Mouse (Mus musculus): Measurements from ENCODE around the gene Dnmt3a.

Dnmt3a gene

DNA sequence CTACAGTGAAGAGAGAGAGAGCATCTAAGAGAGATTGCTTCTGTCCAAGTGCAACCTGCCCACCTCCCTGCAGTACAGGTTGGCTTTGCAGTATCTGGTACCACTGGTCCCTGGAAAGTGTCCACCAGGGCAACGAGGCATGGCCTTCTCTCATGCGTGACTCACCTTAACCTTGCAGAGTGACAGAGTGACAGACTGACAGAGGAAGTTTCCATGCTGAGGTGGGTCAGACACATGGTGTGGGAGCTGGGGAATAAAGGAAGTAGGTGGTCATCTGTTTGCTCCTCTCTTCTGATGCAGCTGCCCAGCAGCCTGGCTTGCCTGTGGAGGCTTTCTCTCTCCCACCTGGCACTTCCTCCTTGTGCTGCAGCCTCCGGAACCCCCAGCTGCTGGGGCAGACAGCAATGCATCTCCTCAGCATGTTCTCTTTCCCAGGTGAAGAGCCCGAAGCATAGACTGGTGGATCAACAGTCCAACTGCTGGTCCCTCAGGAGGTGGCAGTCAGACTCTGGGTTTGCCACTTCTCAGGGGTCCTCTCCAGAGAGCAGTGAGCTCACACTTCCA, 55.9 kb downstream of the Dnmt3a start:
- peak; percentile 26 for DNase-seq (ENCODE audit: low read depth, low spot score)
- H3K36me3 ChIP-seq (ENCODE audit: control insufficient read depth, insufficient read depth, low read length, poor library complexity, severe bottlenecking), result no peaks in the 10 kb centered on the region

DNA sequence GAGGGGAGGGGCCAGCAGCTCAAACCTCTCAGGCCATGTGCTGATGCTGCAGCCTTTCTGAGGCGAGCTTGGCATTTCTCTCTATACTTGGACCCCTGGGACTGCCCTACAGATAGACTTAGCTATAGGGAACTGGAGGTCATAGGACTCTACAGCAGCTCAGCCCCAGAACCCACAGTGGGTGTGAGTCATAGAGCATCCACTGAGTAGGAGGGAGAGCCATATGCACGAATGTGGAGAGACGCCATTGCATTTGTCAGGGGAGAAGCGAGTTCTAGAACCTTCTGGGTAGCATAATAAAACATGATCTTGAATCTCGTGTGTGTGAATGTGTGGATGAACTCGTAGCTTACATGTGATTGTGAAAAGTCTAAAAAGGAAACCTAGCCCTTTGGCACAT, 56.4 kb downstream of the Dnmt3a start:
- H3K27me3 ChIP-seq (ENCODE audit: control insufficient read depth, insufficient read depth, low read length, poor library complexity, severe bottlenecking), result no peaks in the 10 kb centered on the region
- H3K36me3 ChIP-seq (ENCODE audit: control insufficient read depth, insufficient read depth, low read length, poor library complexity, severe bottlenecking), result no peaks in the 10 kb centered on the region
- no peak for DNase-seq (ENCODE audit: low read depth, low spot score)

More for the DNA sequence above, 55.9 kb downstream of the Dnmt3a start:
- H3K27me3 ChIP-seq (ENCODE audit: control insufficient read depth, insufficient read depth, low read length, poor library complexity, severe bottlenecking), result no peaks in the 10 kb centered on the region

DNA sequence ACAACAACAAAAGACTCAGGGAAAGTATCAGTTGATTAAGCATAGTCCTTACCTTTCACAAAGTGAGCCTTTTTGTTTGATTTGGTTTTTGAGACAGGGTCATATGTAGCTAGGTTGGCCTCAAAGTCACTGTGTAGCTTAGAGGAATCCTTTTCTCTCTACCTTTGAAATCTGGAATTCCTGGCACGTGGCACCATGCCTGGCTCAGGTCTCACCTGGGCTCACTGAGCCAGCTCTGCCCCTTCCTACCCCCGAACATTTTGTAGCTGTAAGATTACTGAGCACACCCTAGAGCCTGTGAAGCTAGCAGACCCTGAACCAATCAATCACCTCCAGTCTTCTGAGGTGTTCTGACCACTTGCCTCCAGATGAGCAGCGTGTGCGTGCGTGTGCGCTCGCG, 58.4 kb downstream of the Dnmt3a start:
- no peaks in the 10 kb centered on the region for H3K36me3 ChIP-seq (ENCODE audit: control insufficient read depth, insufficient read depth, low read length, poor library complexity, severe bottlenecking)
- DNase-seq (ENCODE audit: low read depth, low spot score), result no peak
- no peaks in the 10 kb centered on the region for H3K27me3 ChIP-seq (ENCODE audit: control insufficient read depth, insufficient read depth, low read length, poor library complexity, severe bottlenecking)

DNA sequence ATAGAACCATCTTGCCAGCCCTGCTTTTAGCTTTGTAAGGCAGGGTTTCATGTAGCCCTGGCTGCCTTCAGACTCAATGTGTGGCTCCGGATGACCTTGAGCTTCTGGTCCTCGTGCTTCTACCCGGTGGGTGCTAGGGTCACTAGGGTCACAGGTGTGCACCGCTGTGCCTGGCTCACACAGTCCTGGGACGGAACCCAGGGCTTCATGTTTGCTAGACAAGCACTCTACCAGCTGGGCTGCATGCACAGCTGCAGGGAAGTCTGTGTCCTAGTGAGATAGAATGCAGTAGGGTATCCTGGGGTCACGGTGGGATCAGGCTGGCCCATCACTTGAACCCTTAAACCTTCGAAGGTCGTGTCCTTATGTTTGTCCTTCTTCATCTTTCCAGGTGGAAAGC, 59.8 kb downstream of the Dnmt3a start:
- Histone ChIP-seq H3K36me3 (ENCODE audit: control insufficient read depth, insufficient read depth, low read length, poor library complexity, severe bottlenecking) (no peaks in the 10 kb centered on the region), H3K27me3 (ENCODE audit: control insufficient read depth, insufficient read depth, low read length, poor library complexity, severe bottlenecking) (no peaks in the 10 kb centered on the region)
- no peak for DNase-seq (ENCODE audit: low read depth, low spot score)

DNA sequence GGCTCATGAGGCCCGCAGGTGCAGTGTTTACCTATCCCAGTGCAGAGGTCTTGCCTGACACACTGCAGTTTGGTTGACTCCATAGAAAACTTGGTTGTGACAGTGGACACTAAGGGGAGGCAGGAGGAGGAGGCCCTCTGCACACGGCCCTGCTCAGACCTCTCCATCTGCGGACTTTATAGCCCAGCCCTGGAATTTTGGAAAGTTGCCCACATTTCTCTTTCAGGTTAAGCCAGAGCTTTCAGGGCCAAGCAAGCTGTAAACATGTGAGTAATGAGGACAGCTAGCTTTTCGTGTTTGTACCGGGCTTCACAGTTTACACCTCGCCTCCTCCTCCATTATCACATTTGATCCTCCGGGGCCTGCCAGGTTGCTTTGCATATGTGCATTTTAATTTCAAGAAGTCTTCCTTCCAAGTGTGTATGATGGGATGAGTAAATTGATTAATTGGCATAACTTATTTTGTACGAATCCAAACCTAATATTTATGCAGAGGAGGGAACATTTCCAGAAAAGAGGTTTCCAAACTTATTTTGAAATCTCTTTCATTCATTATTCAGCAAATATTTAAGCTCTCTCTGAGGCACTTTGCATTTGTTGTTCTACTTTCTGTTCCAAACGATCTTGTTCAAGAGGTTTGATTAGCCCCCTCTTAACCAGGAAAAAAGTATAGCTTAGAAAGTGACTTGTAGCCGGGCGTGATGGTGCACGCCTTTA, 61.0 kb downstream of the Dnmt3a start:
- Histone ChIP-seq H3K36me3 (ENCODE audit: control insufficient read depth, insufficient read depth, low read length, poor library complexity, severe bottlenecking) (no peaks in the 10 kb centered on the region), H3K27me3 (ENCODE audit: control insufficient read depth, insufficient read depth, low read length, poor library complexity, severe bottlenecking) (no peaks in the 10 kb centered on the region)
- no peak for DNase-seq (ENCODE audit: low read depth, low spot score)

DNA sequence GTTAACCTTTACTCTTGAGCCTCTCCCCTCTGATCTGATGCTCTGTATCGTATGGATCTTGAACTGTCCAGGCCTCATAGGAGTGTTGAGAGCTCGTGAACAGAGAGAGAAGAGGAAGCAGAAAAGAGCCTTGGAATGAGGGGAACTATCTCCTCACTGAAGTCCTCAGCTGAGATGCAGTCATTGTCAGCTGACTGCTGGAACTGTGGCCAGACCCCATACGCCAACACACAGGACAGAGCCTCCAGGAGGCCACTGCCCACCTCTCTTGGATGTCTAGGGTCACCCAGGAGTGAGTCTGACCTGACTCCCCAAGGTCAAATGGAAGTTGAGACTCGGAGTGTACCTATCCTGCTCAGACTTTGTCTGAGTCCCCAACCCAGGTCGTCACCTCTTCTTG, 62.3 kb downstream of the Dnmt3a start:
- no peaks in the 10 kb centered on the region for H3K36me3 ChIP-seq (ENCODE audit: control insufficient read depth, insufficient read depth, low read length, poor library complexity, severe bottlenecking)
- DNase-seq (ENCODE audit: low read depth, low spot score), result no peak
- H3K27me3 ChIP-seq (ENCODE audit: control insufficient read depth, insufficient read depth, low read length, poor library complexity, severe bottlenecking), result no peaks in the 10 kb centered on the region

DNA sequence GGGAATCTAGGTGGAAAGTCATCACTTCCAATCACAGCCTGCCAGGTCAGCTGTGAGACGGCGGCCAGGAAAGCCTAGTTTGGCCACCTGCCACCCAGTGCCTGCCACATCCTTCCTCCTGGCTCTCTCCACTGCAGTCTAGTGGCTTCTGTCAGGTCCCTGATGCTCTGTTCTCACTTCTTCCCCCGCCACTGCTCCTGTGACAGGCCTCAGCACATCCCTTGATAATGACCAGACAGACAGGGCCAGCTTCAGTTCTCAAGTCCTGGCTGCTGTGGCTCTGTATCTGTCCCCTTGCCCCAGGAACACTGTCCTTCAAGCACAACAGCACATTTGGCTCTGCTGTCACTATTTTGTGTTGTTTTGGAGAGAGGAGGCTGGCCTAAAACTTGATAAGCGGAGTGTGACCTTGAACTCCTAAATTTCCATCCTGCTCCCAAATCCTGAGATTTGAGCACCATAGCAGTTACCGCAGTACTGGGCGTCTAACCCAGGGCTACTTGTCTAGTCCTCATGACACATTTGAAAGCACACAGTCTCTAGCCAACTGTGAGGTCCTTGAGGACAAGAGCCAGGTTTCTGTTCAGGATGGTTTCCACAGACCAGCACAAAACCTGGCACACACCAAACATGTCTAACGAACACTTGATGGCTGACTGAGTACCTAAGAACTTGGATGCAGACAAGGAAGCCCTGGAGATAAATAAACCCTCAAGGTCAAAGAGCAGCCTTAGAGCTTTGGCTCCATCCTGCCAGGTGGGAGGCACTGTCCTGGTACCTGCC, 63.1 kb downstream of the Dnmt3a start:
- H3K27me3 ChIP-seq (ENCODE audit: control insufficient read depth, insufficient read depth, low read length, poor library complexity, severe bottlenecking), result no peaks in the 10 kb centered on the region
- peak; percentile 26 for DNase-seq (ENCODE audit: low read depth, low spot score)
- H3K36me3 ChIP-seq (ENCODE audit: control insufficient read depth, insufficient read depth, low read length, poor library complexity, severe bottlenecking), result no peaks in the 10 kb centered on the region

DNA sequence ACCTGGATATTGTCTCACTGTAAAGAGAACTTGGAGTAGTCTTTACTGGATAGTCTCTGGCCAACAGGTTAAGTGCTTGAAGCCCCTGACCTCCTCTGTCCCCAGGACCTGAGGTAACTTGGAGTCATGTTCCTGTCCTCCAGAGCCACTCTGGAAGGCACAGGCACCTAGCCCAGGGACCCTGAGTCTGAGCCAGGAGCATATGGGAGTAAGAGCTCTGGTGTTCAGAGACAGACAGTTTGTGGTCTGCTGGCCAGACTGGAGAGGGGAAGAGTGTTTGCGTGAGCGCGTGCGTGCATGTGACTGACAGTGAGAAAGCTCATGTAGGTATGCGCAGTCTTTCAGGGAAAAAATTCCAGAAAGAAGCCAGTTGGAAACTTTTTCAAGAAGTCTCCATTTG, 64.2 kb downstream of the Dnmt3a start:
- no peaks in the 10 kb centered on the region for H3K36me3 ChIP-seq (ENCODE audit: control insufficient read depth, insufficient read depth, low read length, poor library complexity, severe bottlenecking)
- DNase-seq (ENCODE audit: low read depth, low spot score), result no peak
- no peaks in the 10 kb centered on the region for H3K27me3 ChIP-seq (ENCODE audit: control insufficient read depth, insufficient read depth, low read length, poor library complexity, severe bottlenecking)

DNA sequence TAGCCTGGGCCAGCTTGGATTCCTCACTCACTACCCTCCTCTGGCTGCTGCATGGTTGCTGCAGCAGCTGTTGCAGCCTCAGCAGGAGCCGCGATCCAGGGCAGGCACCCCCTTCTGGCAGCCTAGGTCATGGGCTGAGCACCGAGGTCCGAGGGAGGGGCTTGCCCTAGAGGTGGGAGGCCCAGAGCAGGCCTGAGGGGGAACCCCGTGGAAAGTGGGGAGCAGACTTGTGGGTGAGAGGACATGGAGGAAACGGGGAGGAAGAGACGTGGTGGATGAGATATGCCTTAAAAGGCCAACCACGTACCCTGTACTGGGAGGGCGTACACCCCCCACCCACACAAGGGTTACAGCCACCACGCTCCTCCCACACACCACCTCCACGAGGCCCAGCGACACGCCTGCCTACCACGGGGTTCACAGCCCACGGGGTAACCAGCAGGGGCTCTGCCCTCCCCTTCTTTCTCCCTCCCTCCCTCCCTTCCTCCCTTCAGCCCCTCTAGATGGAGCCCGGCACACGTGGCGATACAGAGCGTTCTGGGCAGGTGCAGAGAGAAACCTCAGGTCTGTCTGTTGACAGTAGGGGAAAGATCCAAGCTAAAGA, 65.2 kb downstream of the Dnmt3a start:
- no peaks in the 10 kb centered on the region for H3K36me3 ChIP-seq (ENCODE audit: control insufficient read depth, insufficient read depth, low read length, poor library complexity, severe bottlenecking)
- DNase-seq (ENCODE audit: low read depth, low spot score), result peak; percentile 75
- no peaks in the 10 kb centered on the region for H3K27me3 ChIP-seq (ENCODE audit: control insufficient read depth, insufficient read depth, low read length, poor library complexity, severe bottlenecking)

DNA sequence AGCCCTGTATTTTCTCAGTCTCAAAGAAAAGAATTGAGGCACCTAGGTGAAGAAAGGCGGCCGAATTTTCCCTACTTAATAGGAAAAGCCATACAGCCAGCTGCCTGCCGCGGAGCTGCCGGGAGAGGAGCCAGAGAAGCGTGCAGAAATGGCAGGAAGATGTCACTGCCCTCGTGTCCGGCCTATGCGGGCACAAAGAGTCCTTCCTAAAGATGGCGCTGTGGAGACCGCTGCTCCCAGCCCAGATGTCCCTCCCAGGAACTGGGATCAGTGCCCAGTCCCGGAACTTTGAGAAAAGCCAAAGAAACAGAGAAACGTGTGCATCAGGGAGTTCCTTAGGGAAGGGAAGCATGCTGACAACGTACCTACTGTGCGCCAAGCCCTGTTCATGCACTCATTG, 65.8 kb downstream of the Dnmt3a start:
- H3K36me3 ChIP-seq (ENCODE audit: control insufficient read depth, insufficient read depth, low read length, poor library complexity, severe bottlenecking), result no peaks in the 10 kb centered on the region

DNA sequence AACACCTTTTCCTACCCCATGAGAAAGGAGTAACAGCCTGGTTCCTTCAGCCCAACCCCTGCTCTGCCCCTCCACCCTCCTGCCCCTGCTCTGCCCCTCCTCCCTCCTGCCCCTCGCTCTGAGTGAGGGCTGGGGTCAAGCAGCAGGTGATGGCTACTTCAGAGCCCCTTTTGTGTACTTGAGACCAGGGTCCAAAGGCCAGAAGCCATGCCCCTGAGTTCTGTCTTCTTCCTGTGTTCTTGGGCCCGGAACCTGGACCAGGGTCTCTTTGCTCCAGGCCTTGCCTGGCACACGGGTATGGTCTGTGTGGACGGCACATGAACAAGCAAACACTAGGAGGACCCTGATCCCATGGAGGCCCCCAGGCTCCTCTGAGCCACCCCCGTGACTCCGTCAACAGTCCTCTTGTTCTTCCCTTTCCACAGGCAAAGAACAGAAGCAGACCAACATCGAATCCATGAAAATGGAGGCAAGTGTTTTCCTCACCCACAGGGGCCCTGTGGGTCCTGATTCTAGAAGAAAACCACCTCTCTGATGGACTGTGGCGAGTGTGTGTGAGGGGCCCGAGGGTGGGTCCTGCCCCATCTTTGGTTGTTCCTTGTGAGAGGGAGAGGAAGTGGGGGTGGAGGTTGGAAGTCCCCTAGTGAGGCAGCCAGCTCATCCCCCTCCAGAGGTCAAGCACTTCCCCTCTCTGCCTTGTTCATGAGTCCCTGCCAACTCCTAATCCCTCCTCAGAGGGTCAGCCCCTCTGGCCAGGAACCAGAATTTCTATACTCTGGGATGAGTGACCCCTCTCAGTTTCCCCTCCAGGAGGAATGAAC, 66.8 kb downstream of the Dnmt3a start:
- H3K27me3 ChIP-seq (ENCODE audit: control insufficient read depth, insufficient read depth, low read length, poor library complexity, severe bottlenecking), result no peaks in the 10 kb centered on the region
- peak; percentile 49 for DNase-seq (ENCODE audit: low read depth, low spot score)
- H3K36me3 ChIP-seq (ENCODE audit: control insufficient read depth, insufficient read depth, low read length, poor library complexity, severe bottlenecking), result no peaks in the 10 kb centered on the region

More for the DNA sequence above, 65.8 kb downstream of the Dnmt3a start:
- no peak for DNase-seq (ENCODE audit: low read depth, low spot score)
- no peaks in the 10 kb centered on the region for H3K27me3 ChIP-seq (ENCODE audit: control insufficient read depth, insufficient read depth, low read length, poor library complexity, severe bottlenecking)

DNA sequence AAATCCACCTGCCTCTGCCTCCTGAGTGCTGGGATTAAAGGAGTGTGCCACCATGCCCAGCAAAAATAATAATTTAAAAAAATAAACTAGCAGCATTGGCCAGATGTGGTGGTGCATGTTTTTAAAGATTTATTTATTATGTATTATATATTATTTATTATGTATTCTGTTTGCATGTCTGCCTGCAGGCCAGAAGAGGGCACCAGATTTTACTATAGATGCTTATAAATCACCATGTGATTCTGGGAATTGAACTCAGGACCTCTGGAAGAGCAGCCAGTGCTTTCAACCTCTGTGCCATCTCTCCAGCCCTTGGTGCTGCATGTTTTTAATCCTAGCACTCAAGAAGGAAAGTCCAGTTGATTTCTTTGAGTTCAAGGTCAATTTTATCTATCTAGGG, 69.7 kb downstream of the Dnmt3a start:
- peak; percentile 24 for DNase-seq (ENCODE audit: low read depth, low spot score)
- no peaks in the 10 kb centered on the region for H3K27me3 ChIP-seq (ENCODE audit: control insufficient read depth, insufficient read depth, low read length, poor library complexity, severe bottlenecking)
- no peaks in the 10 kb centered on the region; the same call in 1 of the 2 replicates for H3K36me3 ChIP-seq (ENCODE audit: control insufficient read depth, insufficient read depth, low read length, poor library complexity, severe bottlenecking)

DNA sequence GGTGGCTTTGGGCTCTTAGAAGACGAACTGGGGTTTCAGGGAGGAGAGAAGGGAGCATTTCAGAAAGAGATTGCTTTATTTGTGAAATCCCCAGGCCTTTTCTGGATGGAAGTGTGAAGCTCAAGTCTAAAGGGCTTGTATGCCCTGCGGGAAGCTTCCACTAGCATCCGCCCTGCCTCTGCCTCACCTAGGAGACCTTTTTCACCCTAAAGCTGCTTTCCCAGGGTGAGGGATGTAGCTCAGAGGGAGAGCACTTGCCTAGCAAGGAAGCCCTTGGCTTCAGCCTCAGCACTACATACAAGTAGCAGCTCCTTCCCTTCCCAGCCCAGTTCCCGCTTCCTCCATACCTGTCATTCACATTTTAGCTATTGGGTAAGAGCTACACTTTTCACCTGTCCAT, 71.6 kb downstream of the Dnmt3a start:
- no peaks in the 10 kb centered on the region for H3K27me3 ChIP-seq (ENCODE audit: control insufficient read depth, insufficient read depth, low read length, poor library complexity, severe bottlenecking)
- H3K36me3 ChIP-seq (ENCODE audit: control insufficient read depth, insufficient read depth, low read length, poor library complexity, severe bottlenecking), result peaks cover 2% of the 10 kb centered on the region; the same call in 1 of the 2 replicates
- DNase-seq (ENCODE audit: low read depth, low spot score), result no peak

DNA sequence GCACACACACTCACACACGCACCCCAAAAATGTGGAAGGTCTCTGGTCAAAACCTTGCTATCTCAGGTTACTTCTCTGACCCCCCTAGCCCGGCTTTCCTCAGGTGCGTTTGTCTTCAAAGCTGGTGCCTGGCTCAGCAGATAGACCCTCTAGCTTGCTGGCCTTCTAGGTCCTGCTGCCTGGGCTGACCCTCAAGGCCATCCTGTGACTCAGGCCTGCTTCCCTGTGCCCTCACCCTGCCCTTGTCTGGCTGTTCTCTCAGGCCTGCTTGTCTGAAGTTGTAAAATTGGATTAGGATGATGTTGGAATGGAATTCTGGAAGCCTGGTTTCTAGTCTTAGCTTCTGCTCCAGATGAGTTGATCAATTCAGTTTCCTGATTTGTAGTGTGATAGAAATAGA, 75.7 kb downstream of the Dnmt3a start:
- Histone ChIP-seq H3K36me3 (ENCODE audit: control insufficient read depth, insufficient read depth, low read length, poor library complexity, severe bottlenecking) (peaks cover 3% of the 10 kb centered on the region; the same call in 1 of the 2 replicates), H3K27me3 (ENCODE audit: control insufficient read depth, insufficient read depth, low read length, poor library complexity, severe bottlenecking) (no peaks in the 10 kb centered on the region)
- no peak for DNase-seq (ENCODE audit: low read depth, low spot score)

Measured in splenic B cell, adult 2 months (primary cell).